Comparison of ENCODE assay signal across 17 mouse cellular contexts in genomic region chr2:74210210-74210609, GRCm38 (mm10).
A peak's percentile ranks its signal among the peaks of the same experiment; 100 is the strongest.
DNase-seq lines count a peak whose midpoint lies in the region; ATAC-seq and TF ChIP-seq lines count a peak whose summit lies in the region.
"Had no signal": no experiment of that assay in that cellular context is flagged by ENCODE, and none has a peak within 500 bp of the region (broad histone marks: within the 10 kb centered on the region; RNA-seq: fewer than 3 reads in every experiment).

No protein-coding gene starts in this region.

- TF ChIP-seq POLR2A in limb, embryonic 14.5 days (IDR thresholded peaks at IDR 0.05; ENCODE audit: borderline replicate concordance, extremely low read depth, insufficient read depth, insufficient read length): no peak

- WGBS in embryonic facial prominence, embryonic 13.5 days: 56% methylated on average over 9 of the region's 9 CpGs
- 71% methylated on average over 9 of the region's 9 CpGs for WGBS in embryonic facial prominence, embryonic 10.5 days
- 44% methylated on average over 9 of the region's 9 CpGs for WGBS in hindbrain, embryonic 12.5 days
- WGBS in limb, embryonic 14.5 days: 33% methylated on average over 9 of the region's 9 CpGs
- WGBS in midbrain, postnatal 0 days: 16% methylated on average over 9 of the region's 9 CpGs

- DNase-seq in embryonic facial prominence, embryonic 10.5 days (ENCODE audit: low spot score): no peak
- no peak for DNase-seq in limb, embryonic 14.5 days (ENCODE audit: low spot score)
- DNase-seq in midbrain, postnatal 0 days (ENCODE audit: low spot score): no peak
- DNase-seq in spleen, postnatal 14 days (ENCODE audit: low spot score in 2 of 2): no peak
- no peak for DNase-seq in urinary bladder, postnatal 10 days (ENCODE audit: low spot score)
- DNase-seq: adrenal gland, postnatal 36 days; heart, postnatal 36 days had no signal

- no peak overlapping the region for H3K9ac ChIP-seq in embryonic facial prominence, embryonic 13.5 days
- no peak overlapping the region for H3K9ac ChIP-seq in hindbrain, embryonic 12.5 days
- H3K9ac ChIP-seq in limb, embryonic 14.5 days (ENCODE audit: low read depth, low read length, severe bottlenecking): no peak overlapping the region
- no peak overlapping the region for H3K9ac ChIP-seq in midbrain, postnatal 0 days (replicated peaks; ENCODE audit: low read length, poor library complexity, severe bottlenecking)
- H3K9ac ChIP-seq: stomach, embryonic 15.5 days had no signal

- H3K4me2 ChIP-seq in embryonic facial prominence, embryonic 13.5 days: no peak overlapping the region
- no peak overlapping the region for H3K4me2 ChIP-seq in hindbrain, embryonic 12.5 days (replicated peaks)
- no peak overlapping the region for H3K4me2 ChIP-seq in limb, embryonic 14.5 days (replicated peaks; ENCODE audit: low read depth, low read length, severe bottlenecking)
- peak overlapping the region; percentile 6; the same call in 1 of the 2 replicates for H3K4me2 ChIP-seq in midbrain, postnatal 0 days (ENCODE audit: low read depth, low read length, poor library complexity, severe bottlenecking)
- H3K4me2 ChIP-seq: heart, embryonic 11.5 days; liver, embryonic 11.5 days; stomach, embryonic 15.5 days had no signal

- H3K4me3 ChIP-seq in embryonic facial prominence, embryonic 13.5 days: no peak overlapping the region
- no peak overlapping the region for H3K4me3 ChIP-seq in embryonic facial prominence, embryonic 10.5 days
- no peak overlapping the region for H3K4me3 ChIP-seq in hindbrain, embryonic 12.5 days
- no peak overlapping the region for H3K4me3 ChIP-seq in limb, embryonic 14.5 days (replicated peaks; ENCODE audit: low read length)
- H3K4me3 ChIP-seq in midbrain, postnatal 0 days (ENCODE audit: low read depth, low read length): no peak overlapping the region
- H3K4me3 ChIP-seq: megakaryocyte, embryonic 14.5 days; stomach, embryonic 15.5 days had no signal

- no peak for TF ChIP-seq CTCF in midbrain, postnatal 0 days (IDR thresholded peaks at IDR 0.05)

- no peaks in the 10 kb centered on the region for H3K36me3 ChIP-seq in embryonic facial prominence, embryonic 13.5 days
- no peaks in the 10 kb centered on the region for H3K36me3 ChIP-seq in embryonic facial prominence, embryonic 10.5 days (replicated peaks)
- no peaks in the 10 kb centered on the region for H3K36me3 ChIP-seq in hindbrain, embryonic 12.5 days
- H3K36me3 ChIP-seq in limb, embryonic 14.5 days (ENCODE audit: control insufficient read depth, insufficient read depth, low read length): no peaks in the 10 kb centered on the region
- no peaks in the 10 kb centered on the region for H3K36me3 ChIP-seq in midbrain, postnatal 0 days (ENCODE audit: insufficient read depth, low read length)
- H3K36me3 ChIP-seq: stomach, embryonic 15.5 days had no signal

- peaks cover 11% of the 10 kb centered on the region; the same call in 1 of the 2 replicates for H3K4me1 ChIP-seq in embryonic facial prominence, embryonic 13.5 days
- peaks cover 7% of the 10 kb centered on the region; the same call in 1 of the 2 replicates for H3K4me1 ChIP-seq in embryonic facial prominence, embryonic 10.5 days
- H3K4me1 ChIP-seq in hindbrain, embryonic 12.5 days: peaks cover 14% of the 10 kb centered on the region
- peaks cover 19% of the 10 kb centered on the region for H3K4me1 ChIP-seq in limb, embryonic 14.5 days (ENCODE audit: control insufficient read depth, insufficient read depth, low read length)
- no peaks in the 10 kb centered on the region for H3K4me1 ChIP-seq in midbrain, postnatal 0 days (ENCODE audit: insufficient read depth, low read length)
- H3K4me1 ChIP-seq: megakaryocyte, embryonic 14.5 days; stomach, embryonic 15.5 days had no signal

- H3K27me3 ChIP-seq in embryonic facial prominence, embryonic 13.5 days: no peaks in the 10 kb centered on the region
- no peaks in the 10 kb centered on the region for H3K27me3 ChIP-seq in embryonic facial prominence, embryonic 10.5 days (replicated peaks; ENCODE audit: low read depth, poor library complexity, severe bottlenecking)
- no peaks in the 10 kb centered on the region for H3K27me3 ChIP-seq in hindbrain, embryonic 12.5 days
- H3K27me3 ChIP-seq in limb, embryonic 14.5 days (ENCODE audit: control insufficient read depth, insufficient read depth, low read length): no peaks in the 10 kb centered on the region
- H3K27me3 ChIP-seq in midbrain, postnatal 0 days (ENCODE audit: insufficient read depth, low read length): no peaks in the 10 kb centered on the region
- H3K27me3 ChIP-seq: CH12.LX; megakaryocyte, embryonic 14.5 days; stomach, embryonic 15.5 days had no signal

- peak overlapping the region; percentile 48 for H3K27ac ChIP-seq in embryonic facial prominence, embryonic 13.5 days
- no peak overlapping the region for H3K27ac ChIP-seq in embryonic facial prominence, embryonic 10.5 days (replicated peaks)
- no peak overlapping the region for H3K27ac ChIP-seq in hindbrain, embryonic 12.5 days
- peak overlapping the region; percentile 14 for H3K27ac ChIP-seq in limb, embryonic 14.5 days (replicated peaks; ENCODE audit: low read depth, low read length)
- H3K27ac ChIP-seq in midbrain, postnatal 0 days (ENCODE audit: low read depth, low read length): peak overlapping the region; percentile 47; the same call in 1 of the 2 replicates
- H3K27ac ChIP-seq: kidney, postnatal 0 days; stomach, embryonic 15.5 days had no signal

- no peaks in the 10 kb centered on the region for H3K9me3 ChIP-seq in embryonic facial prominence, embryonic 13.5 days
- no peaks in the 10 kb centered on the region for H3K9me3 ChIP-seq in embryonic facial prominence, embryonic 10.5 days
- H3K9me3 ChIP-seq in hindbrain, embryonic 12.5 days (replicated peaks): no peaks in the 10 kb centered on the region
- H3K9me3 ChIP-seq in limb, embryonic 14.5 days (ENCODE audit: control insufficient read depth, low read length): no peaks in the 10 kb centered on the region
- H3K9me3 ChIP-seq in midbrain, postnatal 0 days (ENCODE audit: low read length): no peaks in the 10 kb centered on the region
- H3K9me3 ChIP-seq: stomach, embryonic 15.5 days had no signal

- ATAC-seq in embryonic facial prominence, embryonic 13.5 days (ENCODE audit: insufficient number of reproducible peaks, insufficient read depth, low FRiP score, low TSS enrichment, low read depth): no peak
- ATAC-seq in hindbrain, embryonic 12.5 days (ENCODE audit: low FRiP score): peak; percentile 56; the same call in 1 of the 2 replicates
- no peak for ATAC-seq in limb, embryonic 14.5 days (ENCODE audit: low FRiP score, low read depth)
- no peak for ATAC-seq in midbrain, postnatal 0 days (ENCODE audit: low FRiP score)
- ATAC-seq in megakaryocyte progenitor cell, adult 5-6 weeks (replicated peaks; ENCODE audit: poor library complexity): no peak
- ATAC-seq: intestine, postnatal 0 days had no signal

Comparison
In these comparisons a context has a peak if more than half of its experiments do, and no peak if none do; other contexts are left out.
1. H3K27ac ChIP-seq: peak in embryonic facial prominence, embryonic 13.5 days (single experiment), limb, embryonic 14.5 days (single experiment) and midbrain, postnatal 0 days (single experiment); none in embryonic facial prominence, embryonic 10.5 days (single experiment) and hindbrain, embryonic 12.5 days (single experiment).